11 mouse cellular contexts compared by ENCODE assay signal in genomic region chr16:90044004-90044754, GRCm38 (mm10).
DNase-seq lines count a peak whose midpoint lies in the region; ATAC-seq and TF ChIP-seq lines count a peak whose summit lies in the region.
"Had no signal": no experiment of that assay in that cellular context is flagged by ENCODE, and none has a peak within 500 bp of the region (broad histone marks: within the 10 kb centered on the region; RNA-seq: fewer than 3 reads in every experiment).

No protein-coding gene starts in this region.

- no peak for ATAC-seq in heart, embryonic 14.5 days (ENCODE audit: insufficient number of reproducible peaks, insufficient read depth, low FRiP score, low read depth)
- ATAC-seq in midbrain, postnatal 0 days (ENCODE audit: low FRiP score) = no peak
- no peak for ATAC-seq in forebrain, postnatal 0 days
- ATAC-seq: intestine, embryonic 16.5 days had no signal

- no peaks in the 10 kb centered on the region for H3K27me3 ChIP-seq in heart, embryonic 14.5 days (ENCODE audit: control insufficient read depth, insufficient read depth, low read length)
- H3K27me3 ChIP-seq in megakaryocyte, embryonic 14.5 days (replicated peaks) = no peaks in the 10 kb centered on the region
- H3K27me3 ChIP-seq in midbrain, postnatal 0 days (ENCODE audit: insufficient read depth, low read length) = no peaks in the 10 kb centered on the region
- no peaks in the 10 kb centered on the region for H3K27me3 ChIP-seq in forebrain, postnatal 0 days (ENCODE audit: insufficient read depth, low read length)
- H3K27me3 ChIP-seq in cerebellum, adult 2 months (ENCODE audit: control insufficient read depth, insufficient read depth, low read length) = no peaks in the 10 kb centered on the region
- H3K27me3 ChIP-seq: neural tube, embryonic 12.5 days had no signal

- DNase-seq in urinary bladder, postnatal 14 days (ENCODE audit: low spot score) = peak; percentile 9
- DNase-seq in urinary bladder, postnatal 25 days (ENCODE audit: low spot score) = no peak
- no peak for DNase-seq in neural tube, embryonic 10.5 days (ENCODE audit: extremely low spot score, low spot score)
- DNase-seq in midbrain, postnatal 0 days (ENCODE audit: low spot score) = no peak
- no peak for DNase-seq in forebrain, postnatal 0 days
- DNase-seq in cerebellum, adult 2 months = no peak
- DNase-seq: cerebellum, adult 11 months had no signal

- no peaks in the 10 kb centered on the region for H3K9me3 ChIP-seq in heart, embryonic 14.5 days (ENCODE audit: control insufficient read depth, low read length)
- H3K9me3 ChIP-seq in megakaryocyte, embryonic 14.5 days = no peaks in the 10 kb centered on the region
- H3K9me3 ChIP-seq in midbrain, postnatal 0 days (ENCODE audit: low read length) = no peaks in the 10 kb centered on the region
- no peaks in the 10 kb centered on the region for H3K9me3 ChIP-seq in forebrain, postnatal 0 days (ENCODE audit: low read length)
- H3K9me3 ChIP-seq: neural tube, embryonic 12.5 days had no signal

- TF ChIP-seq CTCF in midbrain, postnatal 0 days (IDR thresholded peaks at IDR 0.05) = no peak
- no peak for TF ChIP-seq CTCF in forebrain, postnatal 0 days (IDR thresholded peaks at IDR 0.05; ENCODE audit: low read depth)
- TF ChIP-seq CTCF in cerebellum, adult 2 months (IDR thresholded peaks at IDR 0.05; ENCODE audit: borderline replicate concordance, insufficient read depth, low read depth, low read length) = no peak

- no peaks in the 10 kb centered on the region; a peak in 1 of 4 replicates for H3K4me1 ChIP-seq in heart, embryonic 14.5 days (ENCODE audit: control insufficient read depth in 2 of 2, insufficient read depth in 2 of 2, low read length in 2 of 2)
- peaks cover 92% of the 10 kb centered on the region for H3K4me1 ChIP-seq in megakaryocyte, embryonic 14.5 days
- peaks cover 5% of the 10 kb centered on the region; the same call in 1 of the 2 replicates for H3K4me1 ChIP-seq in midbrain, postnatal 0 days (ENCODE audit: insufficient read depth, low read length)
- peaks cover 19% of the 10 kb centered on the region; the same call in 1 of the 2 replicates for H3K4me1 ChIP-seq in forebrain, postnatal 0 days (ENCODE audit: insufficient read depth)
- peaks cover 3% of the 10 kb centered on the region; the same call in 1 of the 2 replicates for H3K4me1 ChIP-seq in cerebellum, adult 2 months (ENCODE audit: control insufficient read depth, insufficient read depth, low read length)
- H3K4me1 ChIP-seq: neural tube, embryonic 12.5 days had no signal

- TF ChIP-seq POLR2A in cerebellum, adult 2 months (IDR thresholded peaks at IDR 0.05; ENCODE audit: borderline replicate concordance, insufficient read depth, low read length) = no peak

- H3K36me3 ChIP-seq in heart, embryonic 14.5 days (ENCODE audit: control insufficient read depth, insufficient read depth, low read length) = no peaks in the 10 kb centered on the region
- peaks cover 12% of the 10 kb centered on the region for H3K36me3 ChIP-seq in megakaryocyte, embryonic 14.5 days (replicated peaks; ENCODE audit: low read length)
- H3K36me3 ChIP-seq in midbrain, postnatal 0 days (ENCODE audit: insufficient read depth, low read length) = no peaks in the 10 kb centered on the region
- no peaks in the 10 kb centered on the region for H3K36me3 ChIP-seq in forebrain, postnatal 0 days (ENCODE audit: insufficient read depth)
- H3K36me3 ChIP-seq: neural tube, embryonic 12.5 days had no signal

- peak overlapping the region; percentile 53 for H3K4me2 ChIP-seq in heart, embryonic 14.5 days (ENCODE audit: low read length)
- H3K4me2 ChIP-seq in midbrain, postnatal 0 days (ENCODE audit: low read depth, low read length, poor library complexity, severe bottlenecking) = no peak overlapping the region
- no peak overlapping the region for H3K4me2 ChIP-seq in forebrain, postnatal 0 days (ENCODE audit: low read depth)
- H3K4me2 ChIP-seq: neural tube, embryonic 12.5 days had no signal

- H3K4me3 ChIP-seq in heart, embryonic 14.5 days (ENCODE audit: control insufficient read depth in 1 of 2, insufficient read depth in 1 of 2, low read depth in 1 of 2, low read length in 2 of 2) = no peak overlapping the region
- peak overlapping the region; percentile 92 for H3K4me3 ChIP-seq in megakaryocyte, embryonic 14.5 days (replicated peaks)
- H3K4me3 ChIP-seq in midbrain, postnatal 0 days (ENCODE audit: low read depth, low read length) = no peak overlapping the region
- no peak overlapping the region for H3K4me3 ChIP-seq in forebrain, postnatal 0 days (ENCODE audit: low read depth, low read length)
- H3K4me3 ChIP-seq in cerebellum, adult 2 months (replicated peaks; ENCODE audit: insufficient read depth, low read depth, low read length) = no peak overlapping the region
- H3K4me3 ChIP-seq: neural tube, embryonic 12.5 days had no signal

- WGBS in heart, embryonic 14.5 days = 53% methylated on average over 21 of the region's 21 CpGs
- 87% methylated on average over 21 of the region's 21 CpGs for WGBS in midbrain, postnatal 0 days
- 88% methylated on average over 21 of the region's 21 CpGs for WGBS in forebrain, postnatal 0 days
- 91% methylated on average over 21 of the region's 21 CpGs for WGBS in cerebellum, adult 2 months

- no peak overlapping the region for H3K9ac ChIP-seq in heart, embryonic 14.5 days (ENCODE audit: low read length)
- no peak overlapping the region for H3K9ac ChIP-seq in midbrain, postnatal 0 days (replicated peaks; ENCODE audit: low read length, poor library complexity, severe bottlenecking)
- no peak overlapping the region for H3K9ac ChIP-seq in forebrain, postnatal 0 days
- H3K9ac ChIP-seq: neural tube, embryonic 12.5 days had no signal

- H3K27ac ChIP-seq in heart, embryonic 14.5 days (replicated peaks in 1 of 2; ENCODE audit: control insufficient read depth in 1 of 2, insufficient read depth in 1 of 2, low read depth in 2 of 2, low read length in 2 of 2) = no peak overlapping the region
- no peak overlapping the region for H3K27ac ChIP-seq in midbrain, postnatal 0 days (ENCODE audit: low read depth, low read length)
- no peak overlapping the region for H3K27ac ChIP-seq in forebrain, postnatal 0 days (ENCODE audit: low read depth, low read length)
- no peak overlapping the region for H3K27ac ChIP-seq in cerebellum, adult 2 months (ENCODE audit: insufficient read depth, low read length)
- H3K27ac ChIP-seq: neural tube, embryonic 12.5 days had no signal
